Comparison of ENCODE assay signal across 8 mouse cellular contexts in genomic region chr8:94702844-94703813, GRCm38 (mm10). TPM values are rescaled to one million over a fixed set of nuclear protein-coding genes. Genes with fewer than 3 reads are reported as not detected.
DNase-seq lines count a peak whose midpoint lies in the region; ATAC-seq and TF ChIP-seq lines count a peak whose summit lies in the region.

No protein-coding gene starts in this region.

- no peaks in the 10 kb centered on the region for H3K4me1 ChIP-seq in hindbrain, embryonic 13.5 days (replicated peaks)

- peak overlapping the region; percentile 44 for H3K4me3 ChIP-seq in hindbrain, embryonic 13.5 days

- H3K27me3 ChIP-seq in Patski = no peaks in the 10 kb centered on the region
- H3K27me3 ChIP-seq in hindbrain, embryonic 13.5 days = peaks cover 6% of the 10 kb centered on the region

- peak; percentile 99 for TF ChIP-seq CTCF in Patski (IDR thresholded peaks at IDR 0.05)

- POLR2A ChIA-PET in Patski (lab: Charles Lee) = interaction anchor here (0.7 to 2.7 kb wide), 4 partner anchors 85 to 497 kb away, joined by 3 to 11 read pairs (median 5); no protein-coding TSS in a partner anchor

- in situ Hi-C loops in Patski (cut with MboI; ENCODE audit: low pct_unique_long_range_greater_than_20kb) = loop anchor here (5.0 to 10.0 kb wide), 3 partner anchors 82 to 211 kb away; no protein-coding TSS in a partner anchor

- DNase-seq in Patski (ENCODE audit: low read depth, low spot score) = no peak
- DNase-seq in cerebellum, postnatal 10 days = peak; percentile 81 to 88
- DNase-seq in frontal cortex, postnatal 10 days (ENCODE audit: low spot score in 2 of 2) = peak; percentile 71 to 83
- DNase-seq in layer of hippocampus, postnatal 25 days (ENCODE audit: extremely low spot score in 1 of 2, low spot score in 1 of 2) = peak; percentile 69 to 75
- DNase-seq in lung, postnatal 25 days (ENCODE audit: low spot score) = peak; percentile 87
- peak; percentile 86 for DNase-seq in retina, postnatal 1 day
- peak; percentile 69 to 82 for DNase-seq in urinary bladder, adult 18-20 months (ENCODE audit: low spot score in 2 of 2)

- H3K36me3 ChIP-seq in hindbrain, embryonic 13.5 days = no peaks in the 10 kb centered on the region

- H3K4me2 ChIP-seq in hindbrain, embryonic 13.5 days = peak overlapping the region; percentile 52

- CTCF ChIA-PET in Patski (lab: Charles Lee) = interaction anchor here (0.5 to 2.6 kb wide), 29 partner anchors 10 to 221 kb away, joined by 3 to 17 read pairs (median 4); partner anchors contain the start of genes Ccl17, Fam192a and Rspry1

- peak; percentile 59 for ATAC-seq in Patski
- ATAC-seq in hindbrain, embryonic 13.5 days (ENCODE audit: low FRiP score) = peak; percentile 86

- H3K27ac ChIP-seq in hindbrain, embryonic 13.5 days = peak overlapping the region; percentile 71

- H3K9ac ChIP-seq in hindbrain, embryonic 13.5 days = peak overlapping the region; percentile 53

- no peaks in the 10 kb centered on the region for H3K9me3 ChIP-seq in hindbrain, embryonic 13.5 days

- under 1% methylated on average over 35 of the region's 35 CpGs for WGBS in hindbrain, embryonic 13.5 days

RNA-seq across cellular contexts. Expression of gene Pllp, which starts 7.1 kb away (rescaled TPM):
- 0.56 TPM for polyA plus RNA-seq in Patski (2021)
- polyA plus RNA-seq in hindbrain, embryonic 13.5 days (2015; fragmentation: Nextera tagmentation; extraction: Ambion mirVana) = 0.35 and 0.93 TPM in 2 replicates
- total RNA-seq in layer of hippocampus, postnatal 25 days (2021) = 10 to 100 TPM; 62.1 to 74.8 TPM

RNA-seq across cellular contexts. Expression of gene Arl2bp, which starts 36.7 kb away (rescaled TPM):
- polyA plus RNA-seq in Patski (2021) = 103 TPM
- 221 and 224 TPM in 2 replicates for polyA plus RNA-seq in hindbrain, embryonic 13.5 days (2015; fragmentation: Nextera tagmentation; extraction: Ambion mirVana)
- total RNA-seq in layer of hippocampus, postnatal 25 days (2021) = 100 to 1,000 TPM; 154 to 158 TPM

RNA-seq across cellular contexts. Expression of gene Ccl22, which starts 42.3 kb away (rescaled TPM):
- polyA plus RNA-seq in Patski (2021) = not detected
- not detected in 2 replicates for polyA plus RNA-seq in hindbrain, embryonic 13.5 days (2015; fragmentation: Nextera tagmentation; extraction: Ambion mirVana)
- total RNA-seq in layer of hippocampus, postnatal 25 days (2021) = not detected
